Mouse (Mus musculus): ENCODE measurements around the gene Mrpl48.

Mrpl48 gene

DNA sequence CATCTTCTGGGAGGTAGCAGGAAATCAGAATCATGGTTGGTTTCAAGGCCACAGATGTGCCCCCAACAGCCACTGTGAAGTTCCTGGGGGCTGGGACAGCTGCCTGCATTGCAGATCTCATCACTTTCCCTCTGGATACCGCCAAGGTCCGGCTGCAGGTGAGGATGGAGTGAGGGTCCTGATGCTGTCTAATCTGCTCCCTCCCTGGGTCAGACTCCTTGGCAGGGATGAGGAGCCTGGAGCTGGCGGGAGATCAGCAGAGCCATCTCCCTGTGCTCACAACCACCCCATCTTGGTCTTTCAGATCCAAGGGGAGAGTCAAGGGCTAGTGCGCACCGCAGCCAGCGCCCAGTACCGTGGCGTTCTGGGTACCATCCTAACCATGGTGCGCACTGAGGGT lies 111.3 kb downstream of the Mrpl48 start:
- no peak for DNase-seq (ENCODE audit: low spot score in 2 of 2)

DNA sequence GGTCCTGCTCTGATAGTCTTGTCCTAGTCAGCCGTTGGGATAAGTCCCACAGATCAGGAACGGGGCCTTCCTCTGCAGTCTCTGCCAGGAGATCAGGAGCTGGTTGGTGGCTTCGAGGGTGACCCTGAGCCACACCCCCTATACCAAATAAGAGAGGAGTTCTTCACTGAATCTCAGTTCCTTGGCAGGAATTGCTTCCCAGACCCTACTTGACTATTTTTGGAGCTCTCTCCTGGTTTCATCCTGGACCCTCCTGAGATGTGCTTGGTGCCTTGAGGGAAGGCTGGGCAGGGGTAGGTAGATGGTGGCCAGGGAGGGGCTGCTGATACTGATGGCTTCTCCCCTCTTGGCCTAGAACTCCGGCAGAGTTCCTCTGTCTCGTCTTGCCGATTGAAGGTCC lies 111.7 kb downstream of the Mrpl48 start:
- DNase-seq (ENCODE audit: low spot score in 2 of 2), result no peak

Measured in frontal cortex, postnatal 10 days (tissue).